Mouse (Mus musculus) CH12.LX (cell line): Measurements from ENCODE around the gene Krtap19-2. TPM values are rescaled to one million over a fixed set of nuclear protein-coding genes. Genes with fewer than 3 reads are reported as not detected.

Experiments used
- DNase-seq: peaks from one replicate; pipeline ENCODE4 v3.0.0-alpha.2; 2013; ENCODE audit errors: extremely low read depth
- H3K27ac ChIP-seq: 2 replicates; pipeline ENCODE4 v1.5.1; 2012; ENCODE audit warnings: low read depth, mild to moderate bottlenecking, control low read depth, moderate library complexity; ENCODE audit not compliant: insufficient read depth
- H3K27me3 ChIP-seq: replicated peaks from 2 replicates; pipeline ENCODE3; 2012; ENCODE audit warnings: inconsistent platforms
- H3K36me3 ChIP-seq, 2 experiments: replicated peaks in 1 of 2; 2 replicates each; pipeline versions ENCODE3 to v1.6.1; 2012; ENCODE audit warnings: inconsistent platforms in 1 of 2, low read length in 1 of 2, mild to moderate bottlenecking in 1 of 2, mixed read lengths in 1 of 2, moderate library complexity in 1 of 2; ENCODE audit not compliant: control insufficient read depth in 1 of 2, insufficient read depth in 1 of 2
- H3K4me1 ChIP-seq, 2 experiments: 2 replicates each; pipeline ENCODE4 v1.6.1; 2012; ENCODE audit warnings: inconsistent platforms in 1 of 2, moderate library complexity in 1 of 2; ENCODE audit not compliant: insufficient read depth in 2 of 2, control insufficient read depth in 1 of 2
- H3K4me2 ChIP-seq: 2 replicates; pipeline ENCODE4 v1.6.1; 2012; ENCODE audit warnings: low read depth, mild to moderate bottlenecking, control low read depth; ENCODE audit not compliant: poor library complexity, insufficient read depth, severe bottlenecking
- H3K4me3 ChIP-seq, 3 experiments: fragments of 150-350 bp in 1 of 3; sonication (generic) in 1 of 3; replicated peaks in 1 of 3; 2 replicates each; pipeline versions ENCODE3 to v1.5.1; 2011 to 2012; ENCODE audit warnings: low read depth in 2 of 3, low read length in 2 of 3, mild to moderate bottlenecking in 2 of 3, moderate library complexity in 2 of 3, control low read depth in 1 of 3, improper control_type of control experiment in 1 of 3, inconsistent platforms in 1 of 3, mixed read lengths in 1 of 3; ENCODE audit not compliant: poor library complexity in 1 of 3
- H3K79me2 ChIP-seq: replicated peaks from 2 replicates; pipeline ENCODE4 v1.6.1; 2012; ENCODE audit warnings: mild to moderate bottlenecking, moderate library complexity; ENCODE audit not compliant: control insufficient read depth, poor library complexity, insufficient read depth, severe bottlenecking; ENCODE audit errors: extremely low read depth
- H3K9ac ChIP-seq: 2 replicates; pipeline ENCODE4 v1.6.1; 2012; ENCODE audit warnings: low read depth, mild to moderate bottlenecking, control low read depth, moderate library complexity; ENCODE audit not compliant: insufficient read depth
- H3K9me3 ChIP-seq: replicated peaks from 2 replicates; pipeline ENCODE3; 2012; ENCODE audit warnings: low read length, inconsistent platforms, mixed read lengths
- CHD1 ChIP-seq: IDR thresholded peaks from 2 replicates; pipeline ENCODE4 v1.6.1; 2012; ENCODE audit warnings: low read depth, low read length, improper control_type of control experiment, inconsistent platforms
- CHD2 ChIP-seq: IDR thresholded peaks from 2 replicates; pipeline ENCODE4 v1.6.1; 2011; ENCODE audit warnings: low read length, improper control_type of control experiment
- CTCF ChIP-seq, 2 experiments: IDR thresholded peaks in 1 of 2; conservative IDR thresholded peaks in 1 of 2; 2 replicates each; pipeline ENCODE4 v1.5.1; 2011 to 2012; ENCODE audit warnings: low read depth in 2 of 2, low read length in 2 of 2, improper control_type of control experiment in 1 of 2, inconsistent platforms in 1 of 2, mild to moderate bottlenecking in 1 of 2, moderate library complexity in 1 of 2
- E2F4 ChIP-seq: IDR thresholded peaks from 2 replicates; pipeline ENCODE4 v1.6.1; 2011; ENCODE audit warnings: low read depth, low read length, improper control_type of control experiment; ENCODE audit not compliant: insufficient replicate concordance
- ELF1 ChIP-seq: IDR thresholded peaks from 2 replicates; pipeline ENCODE4 v1.6.1; 2014; ENCODE audit warnings: low read depth, mild to moderate bottlenecking, inconsistent platforms, low read length, improper control_type of control experiment
- GABPA ChIP-seq: IDR thresholded peaks from 2 replicates; pipeline ENCODE4 v1.6.1; 2012; ENCODE audit warnings: low read depth, low read length, improper control_type of control experiment, inconsistent platforms; ENCODE audit not compliant: insufficient replicate concordance
- HCFC1 ChIP-seq: IDR thresholded peaks from 2 replicates; pipeline ENCODE4 v1.6.1; 2012; ENCODE audit warnings: low read depth, mild to moderate bottlenecking, inconsistent platforms, low read length, improper control_type of control experiment
- IRF4 ChIP-seq: IDR thresholded peaks from 2 replicates; pipeline ENCODE4 v1.6.1; 2014; ENCODE audit warnings: low read depth, mild to moderate bottlenecking, inconsistent platforms, low read length, improper control_type of control experiment
- JUN ChIP-seq: IDR thresholded peaks from 2 replicates; pipeline ENCODE4 v1.6.1; 2011; ENCODE audit warnings: low read depth, mild to moderate bottlenecking, low read length, improper control_type of control experiment, moderate library complexity; ENCODE audit not compliant: insufficient read depth
- JUND ChIP-seq: conservative IDR thresholded peaks from 2 replicates; pipeline ENCODE4 v1.6.1; 2011; ENCODE audit warnings: low read depth, low read length, improper control_type of control experiment
- MAZ ChIP-seq: IDR thresholded peaks from 2 replicates; pipeline ENCODE4 v1.6.1; 2012; ENCODE audit warnings: low read depth, mild to moderate bottlenecking, inconsistent platforms, low read length, improper control_type of control experiment, moderate library complexity
- MEF2A ChIP-seq: IDR thresholded peaks from 2 replicates; pipeline ENCODE4 v1.6.1; 2014; ENCODE audit warnings: low read depth, mild to moderate bottlenecking, inconsistent platforms, low read length, improper control_type of control experiment, borderline replicate concordance
- NRF1 ChIP-seq: IDR thresholded peaks from 2 replicates; pipeline ENCODE4 v1.6.1; 2014; ENCODE audit warnings: low read depth, mild to moderate bottlenecking, inconsistent platforms, low read length, improper control_type of control experiment, moderate library complexity
- POLR2AphosphoS2 ChIP-seq: IDR thresholded peaks from 2 replicates; pipeline ENCODE4 v1.6.1; 2011; ENCODE audit warnings: low read depth, low read length, improper control_type of control experiment
- RAD21 ChIP-seq: IDR thresholded peaks from 2 replicates; pipeline ENCODE4 v1.6.1; 2011; ENCODE audit warnings: low read depth, mild to moderate bottlenecking, low read length, improper control_type of control experiment, moderate library complexity
- RCOR1 ChIP-seq: conservative IDR thresholded peaks from 2 replicates; pipeline ENCODE4 v1.6.1; 2012; ENCODE audit warnings: low read depth, mild to moderate bottlenecking, inconsistent platforms, low read length, improper control_type of control experiment
- SMC3 ChIP-seq: IDR thresholded peaks from 2 replicates; pipeline ENCODE4 v1.6.1; 2011; ENCODE audit warnings: low read depth, low read length, improper control_type of control experiment
- TCF12 ChIP-seq: IDR thresholded peaks from 2 replicates; pipeline ENCODE4 v1.6.1; 2014; ENCODE audit warnings: low read depth, mild to moderate bottlenecking, inconsistent platforms, low read length, improper control_type of control experiment
- UBTF ChIP-seq: IDR thresholded peaks from 2 replicates; pipeline ENCODE4 v1.6.1; 2012; ENCODE audit warnings: low read depth, mild to moderate bottlenecking, inconsistent platforms, low read length, improper control_type of control experiment, moderate library complexity
- ZC3H11A ChIP-seq: IDR thresholded peaks from 2 replicates; pipeline ENCODE4 v1.6.1; 2012; ENCODE audit warnings: low read depth, mild to moderate bottlenecking, inconsistent platforms, low read length, improper control_type of control experiment
- ZKSCAN1 ChIP-seq: IDR thresholded peaks from 2 replicates; pipeline ENCODE4 v1.6.1; 2012; ENCODE audit warnings: low read depth, inconsistent platforms, low read length, improper control_type of control experiment, borderline replicate concordance
- ZMIZ1 ChIP-seq: IDR thresholded peaks from 2 replicates; pipeline ENCODE4 v1.6.1; 2012; ENCODE audit warnings: low read depth, mild to moderate bottlenecking, inconsistent platforms, low read length, improper control_type of control experiment
- dilution Hi-C: fragments of 300-500 bp; cut with MboI; formaldehyde crosslinking; loops from 2 replicates; pipeline ENCODE4 v1.14.3; 2020; ENCODE audit warnings: low sequenced_read_pairs; ENCODE audit not compliant: extremely low pct_unique_long_range_greater_than_20kb, extremely low pct_ligation_motif_present
- in situ Hi-C: fragments of 300-500 bp; cut with MboI; formaldehyde crosslinking; loops from 3 replicates; pipeline ENCODE4 v1.14.3; 2019; ENCODE audit warnings: low sequenced_read_pairs, low pct_ligation_motif_present, low pct_unique_long_range_greater_than_20kb, mixed read lengths
- polyA plus RNA-seq: library from polyadenylated mRNA; unstranded; fragments of >175 nt; gene quantifications from 2 replicates; pipeline ENCODE4 v1.2.1, GENCODE M21; 2012; ENCODE audit warnings: low read depth; ENCODE audit not compliant: insufficient read length
- total RNA-seq, 2 experiments: library from RNA; depleted of rRNA; stranded (reverse); fragments of 300-350 nt in 1 of 2; fragments of >200 nt in 1 of 2; gene quantifications; 2 replicates each; pipeline ENCODE4 v1.2.3; 2012 to 2014

The Krtap19-2 gene
- total RNA-seq (2012; rRNA removed) (not detected in 2 replicates), total RNA-seq (2014; rRNA removed) (not detected in 2 replicates), polyA plus RNA-seq (not detected in 2 replicates)

GRCm38 (mm10) chr16:88874169-88874568, at the start of gene Krtap19-2:
Krtap19-2 (minus strand) TSS chr16:88874269.
- H3K27ac ChIP-seq: no peak within 1 kb of the TSS
- H3K79me2 ChIP-seq: no peaks in the 10 kb centered on the region
- no peak for TF ChIP-seq JUN
- TF ChIP-seq SMC3: no peak
- no peak for TF ChIP-seq MAZ
- no peak for TF ChIP-seq HCFC1
- TF ChIP-seq CTCF (conservative IDR thresholded peaks at IDR 0.05 in 1 of 2, IDR thresholded peaks at IDR 0.05 in 1 of 2; ENCODE audit: low read depth in 2 of 2, low read length in 2 of 2): no peak
- no peak for TF ChIP-seq ZC3H11A
- no peak for TF ChIP-seq MEF2A
- no peak for TF ChIP-seq ZMIZ1
- no peak for TF ChIP-seq CHD1
- TF ChIP-seq TCF12: no peak
- no peak for TF ChIP-seq E2F4
- no peak for TF ChIP-seq ELF1
- no peak for TF ChIP-seq POLR2AphosphoS2
- no peak for TF ChIP-seq GABPA
- TF ChIP-seq UBTF: no peak
- no peak for TF ChIP-seq IRF4
- no peak for TF ChIP-seq RAD21
- TF ChIP-seq RCOR1: no peak
- TF ChIP-seq JUND: no peak
- no peak within 1 kb of the TSS for H3K9ac ChIP-seq
- H3K36me3 ChIP-seq: no peaks in the 10 kb centered on the region
- dilution Hi-C loops: no loop called here
- DNase-seq: no peak
- in situ Hi-C loops: no loop called here
- peaks cover 14% of the 10 kb centered on the region for H3K9me3 ChIP-seq
- H3K4me3 ChIP-seq: no peak within 1 kb of the TSS
- no peaks in the 10 kb centered on the region for H3K4me1 ChIP-seq
- no peak within 1 kb of the TSS for H3K4me2 ChIP-seq
- no peaks in the 10 kb centered on the region for H3K27me3 ChIP-seq

- dilution Hi-C loops: no loop called here
These were observed 22.3 kb upstream of the Krtap19-2 start, which contains the start of gene Krtap19-5 for GRCm38 (mm10) chr16:88896357-88896756. Krtap19-5 (minus strand) TSS chr16:88896457.

More at GRCm38 (mm10) chr16:88896357-88896756, 22.3 kb upstream of the Krtap19-2 start, which contains the start of gene Krtap19-5:
- DNase-seq: no peak
- H3K9me3 ChIP-seq: peaks cover 67% of the 10 kb centered on the region
- H3K79me2 ChIP-seq: no peaks in the 10 kb centered on the region
- no peak within 1 kb of the TSS for H3K9ac ChIP-seq
- no peak within 1 kb of the TSS for H3K4me2 ChIP-seq
- no peaks in the 10 kb centered on the region for H3K27me3 ChIP-seq
- H3K4me3 ChIP-seq: no peak within 1 kb of the TSS
- in situ Hi-C loops: no loop called here
- TF ChIP-seq CHD2 (no peak), NRF1 (no peak), ZKSCAN1 (no peak), ZMIZ1 (no peak), SMC3 (no peak), RAD21 (no peak)
- no peaks in the 10 kb centered on the region for H3K4me1 ChIP-seq
- H3K36me3 ChIP-seq: no peaks in the 10 kb centered on the region
- no peak within 1 kb of the TSS for H3K27ac ChIP-seq
